Mouse (Mus musculus) midbrain, embryonic 13.5 days (tissue): ENCODE data around the gene Arpc2. TPM values are rescaled to one million over a fixed set of nuclear protein-coding genes. Genes with fewer than 3 reads are reported as not detected.
A peak's percentile ranks its signal among the peaks of the same experiment; 100 is the strongest.

Experiments
- ATAC-seq: fragments of 200-750 bp; cut with Nextera tagmentation; 2 replicates; pipeline ENCODE4 v1.8.0; 2017; ENCODE audit warnings: mild to moderate bottlenecking, moderate TSS enrichment, moderate library complexity
- H3K27ac ChIP-seq: fragments of 300-500 bp; sonication (generic); 2 replicates; pipeline ENCODE4 v1.5.1; 2015; ENCODE audit warnings: inconsistent platforms, mild to moderate bottlenecking, moderate library complexity
- H3K27me3 ChIP-seq: fragments of 300-500 bp; sonication (generic); 2 replicates; pipeline ENCODE4 v1.6.1; 2015; ENCODE audit warnings: mild to moderate bottlenecking, inconsistent platforms
- H3K36me3 ChIP-seq: fragments of 300-500 bp; sonication (generic); 2 replicates; pipeline ENCODE4 v1.6.1; 2015; ENCODE audit warnings: mild to moderate bottlenecking, inconsistent platforms
- H3K4me1 ChIP-seq: fragments of 300-500 bp; sonication (generic); replicated peaks from 2 replicates; pipeline ENCODE4 v1.6.1; 2015; ENCODE audit warnings: inconsistent platforms
- H3K4me2 ChIP-seq: fragments of 300-500 bp; sonication (generic); replicated peaks from 2 replicates; pipeline ENCODE4 v1.6.1; 2015; ENCODE audit warnings: moderate library complexity, mild to moderate bottlenecking, inconsistent platforms
- H3K4me3 ChIP-seq: fragments of 300-500 bp; sonication (generic); replicated peaks from 2 replicates; pipeline ENCODE4 v1.5.1; 2015; ENCODE audit warnings: mild to moderate bottlenecking, inconsistent platforms
- H3K9ac ChIP-seq: fragments of 300-500 bp; sonication (generic); replicated peaks from 2 replicates; pipeline ENCODE4 v1.6.1; 2015; ENCODE audit warnings: mild to moderate bottlenecking, inconsistent platforms
- H3K9me3 ChIP-seq: fragments of 300-500 bp; sonication (generic); 2 replicates; pipeline ENCODE4 v1.6.1; 2016; ENCODE audit warnings: mild to moderate bottlenecking, inconsistent platforms
- WGBS: fragments of 180-500 bp; shearing (Covaris S2); methylation state at CpG from one replicate; pipeline ENCODE4 v1.1.7; 2015; 5-methylcytosine and 5-hydroxymethylcytosine counted together
- polyA plus RNA-seq: library from polyadenylated mRNA; unstranded; fragments of >200 nt; fragmentation: Nextera tagmentation; extraction: Ambion mirVana; gene quantifications from 2 replicates; pipeline ENCODE4 v1.2.1, GENCODE M21; 2015

The Arpc2 gene
- polyA plus RNA-seq, 1 experiment from 2014 or later = 384 TPM

DNA sequence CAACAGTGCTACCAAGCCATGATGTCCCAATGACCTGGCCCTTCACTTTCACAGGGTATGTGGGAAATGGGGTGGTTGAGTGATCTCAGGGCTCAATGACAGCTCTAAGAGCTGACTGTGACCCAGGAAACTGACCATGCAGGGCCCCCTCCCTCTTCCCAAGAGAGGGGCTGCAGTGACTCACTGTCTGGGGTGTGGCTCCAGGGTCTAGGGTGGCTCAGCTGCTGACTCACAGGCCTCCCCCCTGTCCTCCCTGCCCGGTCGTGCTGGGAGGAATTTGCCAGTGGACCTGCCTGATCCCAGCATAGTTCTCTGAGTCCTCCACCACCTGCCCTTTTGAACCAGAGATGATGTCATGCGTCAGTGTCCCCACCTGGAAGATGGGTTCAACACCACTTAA, 61.4 kb downstream of the Arpc2 start:
- H3K36me3 ChIP-seq = peaks cover 9% of the 10 kb centered on the region
- ATAC-seq = no peak
- H3K27ac ChIP-seq = no peak overlapping the region
- no peaks in the 10 kb centered on the region for H3K27me3 ChIP-seq
- 74% methylated on average over 3 of the region's 3 CpGs for WGBS
- H3K4me1 ChIP-seq = peaks cover 21% of the 10 kb centered on the region
- no peak overlapping the region for H3K9ac ChIP-seq
- H3K4me3 ChIP-seq = no peak overlapping the region
- no peaks in the 10 kb centered on the region for H3K9me3 ChIP-seq
- H3K4me2 ChIP-seq = no peak overlapping the region

DNA sequence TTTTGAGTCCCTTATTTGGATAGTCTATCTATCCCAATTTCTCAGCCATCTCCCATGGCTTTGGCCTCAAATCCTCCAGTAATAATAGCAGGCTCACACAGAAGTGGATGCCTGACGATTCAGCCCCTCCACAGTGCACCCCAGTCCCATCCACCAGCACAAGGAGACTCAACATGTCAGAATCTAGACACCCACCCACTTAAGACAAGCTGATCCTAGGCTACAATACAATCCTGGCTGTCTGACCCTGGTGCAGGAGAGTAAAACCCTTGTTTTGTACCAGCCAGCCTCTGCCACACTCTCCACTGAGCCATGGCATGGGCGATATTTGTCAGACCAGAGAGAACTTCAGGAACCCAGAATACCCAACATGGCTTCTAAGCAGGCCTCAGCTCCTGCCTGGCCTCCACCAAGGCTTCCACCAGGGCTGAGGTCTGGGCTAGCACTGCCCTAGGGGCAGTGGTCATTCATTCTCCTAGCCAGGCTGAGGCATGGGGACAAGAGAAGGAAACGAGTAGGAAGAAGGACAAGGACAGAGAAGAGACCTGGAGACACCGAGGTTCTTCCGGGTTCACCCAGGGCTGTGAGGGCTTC, 62.4 kb downstream of the Arpc2 start:
- peaks cover 5% of the 10 kb centered on the region; the same call in 1 of the 2 replicates for H3K27me3 ChIP-seq
- H3K9me3 ChIP-seq = no peaks in the 10 kb centered on the region
- H3K27ac ChIP-seq = no peak overlapping the region
- H3K36me3 ChIP-seq = peaks cover 4% of the 10 kb centered on the region
- peaks cover 21% of the 10 kb centered on the region for H3K4me1 ChIP-seq
- no peak overlapping the region for H3K4me3 ChIP-seq
- ATAC-seq = no peak
- H3K4me2 ChIP-seq = no peak overlapping the region
- H3K9ac ChIP-seq = peak overlapping the region; percentile 30; the same call in 1 of the 2 replicates
- WGBS = 92% methylated on average over 5 of the region's 5 CpGs

DNA sequence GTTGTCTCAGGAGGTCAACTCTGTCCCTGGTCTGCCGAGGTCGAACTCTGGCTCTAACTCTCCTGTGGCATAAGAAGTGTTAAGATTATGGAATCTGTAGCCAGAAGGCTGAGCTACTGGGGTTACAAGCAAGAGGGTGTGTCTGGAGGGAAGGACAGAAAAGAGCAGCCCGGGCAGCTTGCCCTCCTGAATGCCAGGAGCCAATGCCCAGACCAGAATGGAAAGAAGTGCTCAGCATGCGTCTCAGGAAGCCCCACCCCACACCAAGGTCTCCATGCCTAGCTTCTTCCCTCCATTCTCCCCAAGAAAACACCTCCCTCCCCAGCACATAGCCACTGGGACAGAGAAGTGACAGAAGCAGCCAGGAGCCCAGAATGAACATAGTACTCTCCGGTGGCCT, 63.1 kb downstream of the Arpc2 start:
- Histone ChIP-seq H3K27ac (no peak overlapping the region), H3K9ac (no peak overlapping the region), H3K4me3 (no peak overlapping the region), H3K4me1 (peaks cover 29% of the 10 kb centered on the region), H3K27me3 (peaks cover 12% of the 10 kb centered on the region), H3K36me3 (peaks cover 3% of the 10 kb centered on the region), H3K4me2 (no peak overlapping the region), H3K9me3 (no peaks in the 10 kb centered on the region)
- WGBS = 79% methylated on average over 5 of the region's 5 CpGs
- ATAC-seq = no peak

DNA sequence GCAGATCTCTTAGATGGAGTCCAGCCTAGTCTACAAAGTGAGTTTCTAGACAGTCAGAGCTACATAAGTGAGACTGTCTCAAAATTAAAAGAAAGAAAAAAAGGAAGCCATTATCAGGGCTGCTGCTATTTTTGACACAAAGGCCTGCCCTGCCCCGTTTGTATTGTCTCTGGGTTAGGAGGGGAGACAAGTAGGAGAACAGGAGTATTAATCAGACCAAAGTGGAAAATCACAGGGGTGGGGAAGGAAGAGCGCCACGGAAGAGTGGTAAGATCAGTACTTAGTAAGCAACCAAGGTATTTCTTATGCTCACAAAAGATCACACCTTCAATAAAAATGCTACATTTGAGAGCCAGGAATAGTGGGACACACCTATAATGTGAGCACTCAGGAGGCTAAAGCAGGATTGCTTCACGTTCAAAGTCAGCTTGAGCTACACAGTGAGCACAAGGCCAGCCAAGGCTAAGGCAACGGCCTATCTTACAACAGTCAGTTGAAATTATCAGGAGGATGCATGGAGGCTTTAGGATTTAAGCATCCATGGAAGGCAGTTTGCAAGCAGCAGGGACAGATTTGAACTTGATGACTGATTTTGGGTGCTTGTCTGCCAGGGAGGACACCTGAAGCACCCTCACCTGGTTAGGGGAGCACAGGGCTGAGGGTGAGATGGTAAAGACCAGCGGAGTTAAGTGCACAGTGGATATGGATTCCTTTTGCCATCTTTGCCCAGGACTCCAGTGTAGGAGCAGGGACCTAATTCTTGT, 64.6 kb downstream of the Arpc2 start:
- Histone ChIP-seq H3K4me2 (no peak overlapping the region), H3K9ac (no peak overlapping the region), H3K36me3 (no peaks in the 10 kb centered on the region; the same call in 1 of the 2 replicates), H3K27ac (no peak overlapping the region), H3K9me3 (no peaks in the 10 kb centered on the region), H3K4me1 (peaks cover 24% of the 10 kb centered on the region), H3K27me3 (peaks cover 19% of the 10 kb centered on the region), H3K4me3 (no peak overlapping the region)
- 88% methylated on average over 6 of the region's 6 CpGs for WGBS
- ATAC-seq = no peak

DNA sequence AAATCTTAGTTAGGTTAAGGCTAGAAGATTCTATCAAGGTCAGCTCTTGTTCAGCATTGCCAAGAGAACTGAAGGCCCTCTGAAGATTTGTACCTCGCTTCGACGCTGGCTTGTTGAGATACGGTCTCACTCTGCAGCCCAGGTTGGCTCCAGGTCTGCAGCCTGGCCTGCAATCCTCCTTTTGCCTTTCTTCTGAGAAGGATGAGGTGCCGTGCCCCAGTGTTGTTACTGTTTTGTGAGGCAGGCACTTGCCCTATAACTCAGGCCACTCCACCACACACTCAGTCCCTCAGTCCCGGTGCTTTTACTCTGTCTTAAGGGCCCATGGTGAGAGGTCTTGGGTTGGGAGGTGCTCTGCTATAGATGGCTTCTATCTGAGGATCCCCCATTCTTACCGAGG, 66.3 kb downstream of the Arpc2 start:
- Histone ChIP-seq H3K9ac (no peak overlapping the region), H3K4me2 (no peak overlapping the region), H3K27me3 (peaks cover 19% of the 10 kb centered on the region), H3K4me3 (no peak overlapping the region), H3K36me3 (no peaks in the 10 kb centered on the region), H3K9me3 (no peaks in the 10 kb centered on the region), H3K4me1 (peaks cover 12% of the 10 kb centered on the region), H3K27ac (no peak overlapping the region)
- no peak for ATAC-seq
- WGBS = 93% methylated on average over 7 of the region's 7 CpGs

DNA sequence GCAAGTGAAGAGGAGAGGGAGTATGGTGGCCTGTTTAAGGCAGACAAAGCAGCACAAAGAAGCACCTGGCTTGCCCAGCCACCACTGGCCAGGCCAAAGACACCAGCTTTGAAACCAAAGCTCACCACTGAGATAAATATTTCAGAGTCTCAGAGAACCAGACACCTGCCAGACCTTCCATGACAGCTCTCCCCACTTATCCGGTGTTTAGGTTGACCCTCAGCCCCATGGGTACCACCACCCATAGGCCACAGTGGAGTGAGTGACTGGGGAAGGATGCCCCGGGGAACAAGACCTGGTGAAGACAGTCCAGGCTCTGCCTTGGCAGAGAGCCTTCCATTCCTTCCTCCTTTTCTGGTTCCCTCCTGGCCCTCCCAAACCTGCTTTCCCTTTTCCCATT, 67.0 kb downstream of the Arpc2 start:
- no peak for ATAC-seq

DNA sequence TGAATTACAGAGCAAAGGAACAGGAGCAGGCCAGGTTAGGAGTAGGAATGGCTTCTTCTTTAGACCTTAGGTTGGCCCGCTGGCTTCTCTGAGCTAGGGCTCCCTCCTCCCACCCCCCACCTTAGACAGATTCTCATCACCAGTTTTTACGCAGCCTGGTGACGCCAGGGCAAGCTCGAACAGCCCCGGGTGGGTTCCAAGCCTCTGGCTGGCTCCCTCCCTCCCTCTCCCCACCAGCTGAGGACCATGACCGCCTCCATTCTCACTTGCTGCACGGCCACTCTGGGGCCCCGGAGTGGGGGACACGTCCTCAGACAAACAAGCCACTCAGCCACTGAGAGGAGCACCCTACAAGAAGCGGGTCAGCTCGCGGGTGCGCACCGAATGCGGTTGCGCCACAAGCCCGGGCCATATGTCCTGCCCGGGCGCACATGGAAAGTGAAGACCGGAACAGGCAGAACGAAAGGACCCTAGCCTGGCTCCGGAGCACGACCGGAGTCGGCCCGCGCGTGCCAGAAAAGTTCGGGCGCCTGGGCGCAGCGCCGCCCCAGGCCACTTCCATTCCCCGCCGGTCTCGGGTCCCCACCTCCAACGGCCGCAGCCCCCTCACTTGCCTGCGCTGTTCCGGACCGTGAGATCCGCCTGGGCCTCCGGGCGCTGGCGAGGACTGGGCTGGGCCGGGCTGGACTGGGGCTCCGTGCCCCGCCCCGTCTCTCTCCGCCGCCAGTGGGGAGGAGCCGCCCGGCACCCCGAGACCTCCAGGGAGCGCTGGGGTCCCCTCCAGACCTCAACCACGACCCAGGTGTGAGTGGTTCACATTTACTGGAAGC, 67.8 kb downstream of the Arpc2 start:
- peak overlapping the region; percentile 42 for H3K4me3 ChIP-seq
- H3K9me3 ChIP-seq = no peaks in the 10 kb centered on the region
- WGBS = 1% methylated on average over 56 of the region's 56 CpGs

More for the DNA sequence above, 67.0 kb downstream of the Arpc2 start:
- Histone ChIP-seq H3K9me3 (no peaks in the 10 kb centered on the region), H3K4me1 (peaks cover 12% of the 10 kb centered on the region), H3K27me3 (peaks cover 19% of the 10 kb centered on the region), H3K4me2 (no peak overlapping the region), H3K9ac (no peak overlapping the region), H3K36me3 (no peaks in the 10 kb centered on the region), H3K4me3 (no peak overlapping the region), H3K27ac (no peak overlapping the region)
- WGBS = 80% methylated on average over 2 of the region's 2 CpGs

DNA sequence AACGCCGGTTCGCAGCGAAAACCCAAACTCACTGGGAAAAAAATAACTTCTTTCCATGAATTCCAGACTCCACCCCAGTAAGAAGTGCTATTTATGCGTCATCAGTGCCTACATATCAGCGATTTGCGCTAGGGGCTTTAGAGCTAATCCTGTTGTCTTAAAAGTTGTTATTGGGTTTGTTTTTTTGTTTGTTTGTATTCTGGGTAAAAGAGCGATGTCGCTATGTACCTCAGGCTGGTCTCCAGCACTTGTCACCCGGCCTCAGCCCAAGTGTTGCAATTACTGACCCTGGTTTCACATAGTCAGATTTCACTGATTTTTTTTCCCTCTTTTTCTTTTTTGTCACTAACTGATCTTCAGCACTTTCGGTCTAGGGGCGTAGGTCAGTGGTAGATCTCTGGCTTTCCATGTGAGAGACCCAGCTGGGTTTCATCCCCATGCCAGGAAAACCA, 68.5 kb downstream of the Arpc2 start:
- H3K27ac ChIP-seq = no peak overlapping the region
- 12% methylated on average over 12 of the region's 12 CpGs for WGBS

More for the DNA sequence above, 67.8 kb downstream of the Arpc2 start:
- Histone ChIP-seq H3K27me3 (peaks cover 19% of the 10 kb centered on the region), H3K4me2 (peak overlapping the region; percentile 74), H3K27ac (no peak overlapping the region), H3K36me3 (no peaks in the 10 kb centered on the region), H3K9ac (peak overlapping the region; percentile 62), H3K4me1 (peaks cover 12% of the 10 kb centered on the region)
- peak; percentile 80 for ATAC-seq

DNA sequence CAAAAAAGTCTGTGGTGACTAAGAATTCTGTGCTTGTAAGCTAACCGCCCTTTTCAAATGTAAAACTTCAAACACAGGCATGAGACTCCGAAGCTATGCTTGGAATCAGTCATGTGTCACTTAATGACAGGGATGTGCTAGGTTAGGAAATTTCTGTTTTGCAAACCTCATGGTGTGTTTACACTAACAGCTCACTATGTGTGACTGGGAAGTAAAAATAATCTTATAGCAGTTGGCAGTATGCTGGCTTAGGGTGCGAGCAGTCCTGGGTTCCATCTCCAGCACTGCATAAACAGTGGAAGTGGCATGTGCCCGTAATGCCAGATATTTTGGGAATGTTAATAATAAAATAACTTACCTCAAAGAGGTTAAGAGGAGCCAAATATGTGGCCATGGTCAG, 69.1 kb downstream of the Arpc2 start:
- no peak overlapping the region for H3K4me3 ChIP-seq
- H3K27ac ChIP-seq = no peak overlapping the region
- H3K9ac ChIP-seq = no peak overlapping the region
- H3K27me3 ChIP-seq = peaks cover 19% of the 10 kb centered on the region
- peaks cover 12% of the 10 kb centered on the region for H3K4me1 ChIP-seq
- no peaks in the 10 kb centered on the region for H3K36me3 ChIP-seq
- H3K9me3 ChIP-seq = no peaks in the 10 kb centered on the region
- WGBS = 82% methylated on average over 4 of the region's 4 CpGs
- no peak for ATAC-seq
- H3K4me2 ChIP-seq = no peak overlapping the region

More for the DNA sequence above, 68.5 kb downstream of the Arpc2 start:
- Histone ChIP-seq H3K4me2 (peak overlapping the region; percentile 74), H3K4me3 (peak overlapping the region; percentile 42), H3K4me1 (peaks cover 12% of the 10 kb centered on the region), H3K27me3 (peaks cover 19% of the 10 kb centered on the region), H3K9ac (peak overlapping the region; percentile 62; the same call in 1 of the 2 replicates), H3K36me3 (no peaks in the 10 kb centered on the region), H3K9me3 (no peaks in the 10 kb centered on the region)
- no peak for ATAC-seq

DNA sequence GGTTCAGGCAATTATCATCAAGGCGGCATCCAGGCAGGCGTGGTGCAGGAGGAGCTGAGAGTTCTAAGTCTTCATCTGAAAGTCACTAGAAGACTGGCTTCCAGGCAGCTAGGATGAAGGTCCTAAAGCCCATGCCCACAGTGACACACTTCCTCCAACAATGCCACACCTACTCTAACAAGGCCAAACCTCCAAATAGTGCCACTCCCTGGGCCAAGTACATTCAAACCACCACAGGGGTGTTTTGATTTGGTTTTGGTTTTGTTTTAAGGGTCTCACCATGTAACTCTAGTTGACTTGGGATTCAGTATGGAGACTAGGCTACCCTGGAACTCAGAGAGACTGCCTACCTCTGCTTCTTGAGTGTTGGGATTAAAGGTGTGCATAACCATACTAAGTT, 69.6 kb downstream of the Arpc2 start, which contains the start of gene Tmbim1:
Tmbim1 (minus strand) TSS at position 101 of the 400 bp plus-strand sequence.
- WGBS = 91% methylated on average over 2 of the region's 2 CpGs
- Histone ChIP-seq H3K4me2 (peak within 1 kb of the TSS; percentile 74), H3K4me3 (peak within 1 kb of the TSS; percentile 42; the same call in 1 of the 2 replicates), H3K36me3 (no peaks in the 10 kb centered on the region), H3K9me3 (no peaks in the 10 kb centered on the region), H3K9ac (no peak within 1 kb of the TSS), H3K27ac (no peak within 1 kb of the TSS), H3K4me1 (peaks cover 12% of the 10 kb centered on the region), H3K27me3 (peaks cover 19% of the 10 kb centered on the region)
- no peak for ATAC-seq

DNA sequence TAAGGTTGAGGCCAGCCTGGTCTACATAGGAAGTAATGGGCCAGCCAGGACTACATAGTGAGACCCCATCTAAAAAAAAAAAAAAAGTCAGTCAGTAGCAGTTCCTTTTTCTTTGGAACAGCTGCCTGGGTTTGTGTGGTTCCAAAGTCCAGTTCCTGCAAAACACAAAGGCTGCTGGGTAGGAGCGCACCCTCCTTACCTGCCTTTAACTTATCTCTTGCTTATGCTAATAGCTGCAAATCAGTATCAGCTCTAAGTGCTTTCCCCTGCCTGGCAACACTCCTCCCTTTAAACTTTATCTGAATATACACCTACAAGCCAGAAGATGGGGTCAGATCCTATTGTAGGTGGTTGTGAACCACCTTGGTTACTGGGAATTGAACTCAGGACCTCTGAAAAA, 71.3 kb downstream of the Arpc2 start:
- peaks cover 19% of the 10 kb centered on the region for H3K27me3 ChIP-seq
- H3K9me3 ChIP-seq = no peaks in the 10 kb centered on the region; the same call in 1 of the 2 replicates
- 93% methylated on average over 1 of the region's 1 CpGs for WGBS
- ATAC-seq = no peak
- no peak overlapping the region for H3K27ac ChIP-seq
- H3K9ac ChIP-seq = no peak overlapping the region
- no peak overlapping the region for H3K4me2 ChIP-seq
- H3K4me3 ChIP-seq = no peak overlapping the region
- H3K4me1 ChIP-seq = peaks cover 12% of the 10 kb centered on the region
- no peaks in the 10 kb centered on the region for H3K36me3 ChIP-seq
